Mouse (Mus musculus) liver, adult 2 months (tissue): Measurements from ENCODE around the gene Cep57l1.

ENCODE experiments used
- CTCF ChIP-seq: fragments of 200-500 bp; IDR thresholded peaks from 2 replicates; pipeline ENCODE4 v1.5.1; 2011; ENCODE audit warnings: low read depth, low read length, control low read depth
- POLR2A ChIP-seq: fragments of 200-500 bp; IDR thresholded peaks from 2 replicates; pipeline ENCODE4 v1.6.1; 2011; ENCODE audit warnings: low read length, control low read depth; ENCODE audit not compliant: insufficient read depth; ENCODE audit errors: extremely low read depth

GRCm38 (mm10) chr10:41829980-41830379 lies 20.3 kb upstream of the Cep57l1 start:
- TF ChIP-seq CTCF (no peak), POLR2A (no peak)
